Mouse (Mus musculus) limb, embryonic 14.5 days (tissue): ENCODE measurements at regions not wholly inside any gene's neighbourhood (a gene's known extent, or its start where the extent isn't known, plus 50 kb on each side); places are given as distances from the start of the nearest gene placed in this dataset.
A peak's percentile ranks its signal among the peaks of the same experiment; 100 is the strongest.

Experiments used
- ATAC-seq: fragments of 200-750 bp; cut with Nextera tagmentation; 2 replicates; pipeline ENCODE4 v1.8.0; 2017; ENCODE audit warnings: low read depth, moderate number of reproducible peaks, moderate TSS enrichment; ENCODE audit not compliant: low FRiP score
- DNase-seq: peaks from one replicate; pipeline ENCODE4 v3.0.0-alpha.2; 2015; ENCODE audit warnings: low spot score
- H3K27ac ChIP-seq: fragments of 300-500 bp; sonication (generic); replicated peaks from 2 replicates; pipeline ENCODE4 v1.5.1; 2014; ENCODE audit warnings: low read depth, mild to moderate bottlenecking, low read length, moderate library complexity, mixed read lengths
- H3K27me3 ChIP-seq: fragments of 300-500 bp; sonication (generic); 2 replicates; pipeline ENCODE4 v1.6.1; 2014; ENCODE audit warnings: low read length, mixed read lengths; ENCODE audit not compliant: control insufficient read depth, insufficient read depth
- H3K36me3 ChIP-seq: fragments of 300-500 bp; sonication (generic); 2 replicates; pipeline ENCODE4 v1.6.1; 2014; ENCODE audit warnings: mild to moderate bottlenecking, low read length, moderate library complexity, mixed read lengths; ENCODE audit not compliant: control insufficient read depth, insufficient read depth
- H3K4me1 ChIP-seq: fragments of 300-500 bp; sonication (generic); 2 replicates; pipeline ENCODE4 v1.6.1; 2014; ENCODE audit warnings: antibody characterized with exemption, low read length, mixed read lengths; ENCODE audit not compliant: control insufficient read depth, insufficient read depth
- H3K4me2 ChIP-seq: fragments of 300-500 bp; sonication (generic); replicated peaks from 2 replicates; pipeline ENCODE4 v1.6.1; 2014; ENCODE audit warnings: low read depth, mild to moderate bottlenecking, low read length, moderate library complexity; ENCODE audit not compliant: severe bottlenecking
- H3K4me3 ChIP-seq: fragments of 300-500 bp; sonication (generic); replicated peaks from 2 replicates; pipeline ENCODE4 v1.5.1; 2014; ENCODE audit warnings: low read length
- H3K9ac ChIP-seq: fragments of 300-500 bp; sonication (generic); 2 replicates; pipeline ENCODE4 v1.6.1; 2014; ENCODE audit warnings: mild to moderate bottlenecking, low read depth, low read length, moderate library complexity; ENCODE audit not compliant: severe bottlenecking
- H3K9me3 ChIP-seq: fragments of 300-500 bp; sonication (generic); 2 replicates; pipeline ENCODE4 v1.6.1; 2016; ENCODE audit warnings: low read length; ENCODE audit not compliant: control insufficient read depth
- POLR2A ChIP-seq: fragments of 200-500 bp; IDR thresholded peaks from 2 replicates; pipeline ENCODE4 v1.8.0; 2012; ENCODE audit warnings: inconsistent platforms, mild to moderate bottlenecking, moderate library complexity, borderline replicate concordance; ENCODE audit not compliant: insufficient read depth, insufficient read length; ENCODE audit errors: extremely low read depth
- WGBS: fragments of 180-500 bp; shearing (Covaris S2); extraction: QIAGEN DNeasy Blood & Tissue Kit; methylation state at CpG from one replicate; pipeline ENCODE4 v1.1.7; 2014; 5-methylcytosine and 5-hydroxymethylcytosine counted together

- H3K4me3 ChIP-seq: no peak overlapping the region
- H3K4me1 ChIP-seq: no peaks in the 10 kb centered on the region
- H3K9me3 ChIP-seq: no peaks in the 10 kb centered on the region
- DNase-seq (no peak), ATAC-seq (no peak)
- no peak overlapping the region for H3K9ac ChIP-seq
- no peak overlapping the region for H3K27ac ChIP-seq
- WGBS: 88% methylated on average over 3 of the region's 3 CpGs
- no peak overlapping the region for H3K4me2 ChIP-seq
- no peak for TF ChIP-seq POLR2A
- no peaks in the 10 kb centered on the region for H3K27me3 ChIP-seq
- no peaks in the 10 kb centered on the region for H3K36me3 ChIP-seq
These were observed 125.4 kb upstream of the Snx7 start for GRCm38 (mm10) chr3:117994110-117994509.

- DNase-seq (no peak), ATAC-seq (no peak)
- H3K36me3 ChIP-seq: no peaks in the 10 kb centered on the region
- no peaks in the 10 kb centered on the region for H3K4me1 ChIP-seq
- no peak overlapping the region for H3K27ac ChIP-seq
- H3K4me2 ChIP-seq: no peak overlapping the region
- WGBS: 87% methylated on average over 2 of the region's 2 CpGs
- no peaks in the 10 kb centered on the region for H3K27me3 ChIP-seq
- no peak for TF ChIP-seq POLR2A
- no peak overlapping the region for H3K4me3 ChIP-seq
- no peak overlapping the region for H3K9ac ChIP-seq
- no peaks in the 10 kb centered on the region for H3K9me3 ChIP-seq
These were observed 121.8 kb upstream of the Snx7 start for GRCm38 (mm10) chr3:117990561-117990960.

GRCm38 (mm10) chr3:117988443-117988842 lies 119.7 kb upstream of the Snx7 start:
- no peak for DNase-seq
- no peaks in the 10 kb centered on the region for H3K36me3 ChIP-seq
- 58% methylated on average over 5 of the region's 5 CpGs for WGBS
- no peak overlapping the region for H3K9ac ChIP-seq
- no peaks in the 10 kb centered on the region for H3K9me3 ChIP-seq
- H3K27ac ChIP-seq: no peak overlapping the region
- no peak for ATAC-seq
- H3K4me2 ChIP-seq: no peak overlapping the region
- no peak for TF ChIP-seq POLR2A
- H3K4me3 ChIP-seq: no peak overlapping the region
- no peaks in the 10 kb centered on the region for H3K27me3 ChIP-seq
- H3K4me1 ChIP-seq: no peaks in the 10 kb centered on the region

GRCm38 (mm10) chr3:117975638-117976037 lies 106.9 kb upstream of the Snx7 start:
- ATAC-seq (no peak), DNase-seq (peak; percentile 9)
- H3K27ac ChIP-seq: no peak overlapping the region
- H3K27me3 ChIP-seq: no peaks in the 10 kb centered on the region
- no peak overlapping the region for H3K4me2 ChIP-seq
- H3K4me1 ChIP-seq: no peaks in the 10 kb centered on the region
- no peak overlapping the region for H3K9ac ChIP-seq
- no peak overlapping the region for H3K4me3 ChIP-seq
- TF ChIP-seq POLR2A: no peak
- 57% methylated on average over 1 of the region's 1 CpGs for WGBS
- no peaks in the 10 kb centered on the region for H3K9me3 ChIP-seq
- no peaks in the 10 kb centered on the region for H3K36me3 ChIP-seq

- TF ChIP-seq POLR2A: no peak
- 81% methylated on average over 5 of the region's 5 CpGs for WGBS
These were observed 100.1 kb upstream of the Snx7 start for GRCm38 (mm10) chr3:117968805-117969204.

GRCm38 (mm10) chr3:117938426-117938825 lies 69.7 kb upstream of the Snx7 start:
- H3K27ac ChIP-seq: no peak overlapping the region
- ATAC-seq: no peak

More at GRCm38 (mm10) chr3:117968805-117969204, 100.1 kb upstream of the Snx7 start:
- H3K36me3 ChIP-seq: no peaks in the 10 kb centered on the region
- ATAC-seq: no peak
- H3K9me3 ChIP-seq: no peaks in the 10 kb centered on the region
- H3K4me1 ChIP-seq: no peaks in the 10 kb centered on the region
- DNase-seq: no peak
- H3K4me3 ChIP-seq: no peak overlapping the region
- no peaks in the 10 kb centered on the region for H3K27me3 ChIP-seq
- no peak overlapping the region for H3K27ac ChIP-seq
- H3K4me2 ChIP-seq: no peak overlapping the region
- no peak overlapping the region for H3K9ac ChIP-seq

More at GRCm38 (mm10) chr3:117938426-117938825, 69.7 kb upstream of the Snx7 start:
- no peak for DNase-seq
- Histone ChIP-seq H3K4me3 (no peak overlapping the region), H3K9ac (no peak overlapping the region), H3K4me2 (no peak overlapping the region), H3K36me3 (no peaks in the 10 kb centered on the region), H3K27me3 (no peaks in the 10 kb centered on the region), H3K9me3 (no peaks in the 10 kb centered on the region), H3K4me1 (no peaks in the 10 kb centered on the region)
- no peak for TF ChIP-seq POLR2A
